Comparison of ENCODE assay signal across 7 mouse cellular contexts in genomic region chr16:38197299-38197698, GRCm38 (mm10).
DNase-seq lines count a peak whose midpoint lies in the region; ATAC-seq lines count a peak whose summit lies in the region.

No protein-coding gene starts in this region.

- peak; percentile 86 for ATAC-seq in CD4-positive, CD25-positive, alpha-beta regulatory T cell, adult 4 months
- peak; percentile 71 for ATAC-seq in granulocyte monocyte progenitor cell, adult 5-6 weeks (replicated peaks; ENCODE audit: poor library complexity, severe bottlenecking)

- DNase-seq in MEL-GATA-1-ER (ENCODE audit: extremely low read depth, low read depth) = peak; percentile 12
- peak; percentile 78 for DNase-seq in cerebellum, adult 8-10 months
- DNase-seq in large intestine, adult 2 months (ENCODE audit: low read depth, low spot score) = peak; percentile 54
- DNase-seq in lung, postnatal 14 days = peak; percentile 81
- peak; percentile 77 to 82 for DNase-seq in right cerebral cortex, adult 2 months (ENCODE audit: low spot score in 2 of 2)

- 34% methylated on average over 4 of the region's 4 CpGs for WGBS in large intestine, adult 2 months

Comparison
In these comparisons a context has a peak if more than half of its experiments do, and no peak if none do; other contexts are left out.
1. Peak in every context shown above with its lines: DNase-seq and ATAC-seq.
2. DNase-seq: peak in every context shown above with its lines; median percentile 81 in lung, postnatal 14 days; 80 in right cerebral cortex, adult 2 months; 78 in cerebellum, adult 8-10 months; 54 in large intestine, adult 2 months; 12 in MEL-GATA-1-ER.